Mouse (Mus musculus) forebrain, embryonic 12.5 days (tissue): ENCODE results near the gene Pip5kl1. TPM values are rescaled to one million over a fixed set of nuclear protein-coding genes. Genes with fewer than 3 reads are reported as not detected.

Experiments used
- ATAC-seq: fragments of 200-750 bp; cut with Nextera tagmentation; 2 replicates; pipeline ENCODE4 v1.8.0; 2017; ENCODE audit warnings: moderate TSS enrichment; ENCODE audit not compliant: low FRiP score
- H3K27ac ChIP-seq: fragments of 300-500 bp; sonication (generic); 2 replicates; pipeline ENCODE4 v1.5.1; 2016; ENCODE audit warnings: mild to moderate bottlenecking
- H3K27me3 ChIP-seq: fragments of 300-500 bp; sonication (generic); 2 replicates; pipeline ENCODE4 v1.6.1; 2016; ENCODE audit warnings: mild to moderate bottlenecking
- H3K36me3 ChIP-seq: fragments of 300-500 bp; sonication (generic); replicated peaks from 2 replicates; pipeline ENCODE4 v1.6.1; 2016; ENCODE audit warnings: mild to moderate bottlenecking
- H3K4me1 ChIP-seq: fragments of 300-500 bp; sonication (generic); 2 replicates; pipeline ENCODE4 v1.6.1; 2016
- H3K4me2 ChIP-seq: fragments of 300-500 bp; sonication (generic); 2 replicates; pipeline ENCODE4 v1.6.1; 2016; ENCODE audit warnings: mild to moderate bottlenecking, moderate library complexity
- H3K4me3 ChIP-seq: fragments of 300-500 bp; sonication (generic); replicated peaks from 2 replicates; pipeline ENCODE4 v1.5.1; 2016; ENCODE audit warnings: mild to moderate bottlenecking
- H3K9ac ChIP-seq: fragments of 300-500 bp; sonication (generic); 2 replicates; pipeline ENCODE4 v1.6.1; 2016; ENCODE audit warnings: mild to moderate bottlenecking
- H3K9me3 ChIP-seq: fragments of 300-500 bp; sonication (generic); 2 replicates; pipeline ENCODE4 v1.6.1; 2016
- whole genome bisulfite sequencing: fragments of 180-500 bp; shearing (Covaris S2); methylation state at CpG from one replicate; pipeline ENCODE4 v1.1.7; 2016; 5-methylcytosine and 5-hydroxymethylcytosine counted together
- polyA plus RNA-seq: library from polyadenylated mRNA; unstranded; fragments of >200 nt; fragmentation: Nextera tagmentation; extraction: Ambion mirVana; gene quantifications from 2 replicates; pipeline ENCODE4 v1.2.1, GENCODE M21; 2016

Gene Pip5kl1
- polyA plus RNA-seq, 1 experiment from 2014 or later, result 2.6 TPM

DNA sequence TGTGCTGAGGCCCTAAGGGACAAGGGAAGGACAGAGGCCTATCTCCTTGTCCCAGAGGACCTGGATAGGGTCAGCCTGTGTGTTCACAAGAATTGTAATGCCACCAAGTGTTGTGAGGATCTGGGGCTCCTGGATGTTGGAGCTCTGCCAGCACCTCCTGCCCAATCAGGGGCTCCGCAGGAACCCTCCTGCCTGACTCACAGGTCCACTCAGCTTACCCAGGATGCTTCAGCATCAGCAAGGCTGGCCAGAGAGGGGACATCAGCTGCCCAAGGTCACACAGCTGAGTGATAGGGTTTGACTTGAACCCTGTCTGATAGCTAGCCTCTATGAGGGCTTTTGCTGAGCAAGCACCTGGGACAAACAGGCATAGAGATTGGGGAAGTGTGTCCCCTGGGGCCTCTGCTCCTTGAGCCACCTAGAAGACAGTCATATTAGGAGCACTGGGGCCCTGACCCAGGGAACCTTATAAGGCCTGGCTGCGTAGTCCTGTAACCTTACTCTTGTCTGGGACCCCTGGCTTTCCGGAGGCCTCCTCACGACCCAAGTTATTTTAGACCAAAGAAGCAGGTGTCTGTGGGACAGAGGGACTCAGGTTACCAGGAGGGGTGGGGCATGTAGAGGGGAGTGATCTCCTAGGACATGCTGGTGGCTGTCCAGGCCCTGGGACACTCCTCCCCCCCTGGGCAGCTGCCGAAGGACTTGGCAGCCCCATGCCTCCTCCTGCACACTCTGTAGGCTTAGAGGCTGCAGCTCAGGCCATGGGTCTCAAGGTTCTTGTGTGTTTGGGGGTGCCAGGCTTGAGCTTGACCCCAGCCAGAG lies 51.5 kb downstream of the Pip5kl1 start:
- WGBS, result 59% methylated on average over 5 of the region's 5 CpGs
- Histone ChIP-seq H3K4me1 (peaks cover 62% of the 10 kb centered on the region), H3K9me3 (no peaks in the 10 kb centered on the region), H3K27me3 (no peaks in the 10 kb centered on the region), H3K4me2 (peak overlapping the region; percentile 57), H3K27ac (peak overlapping the region; percentile 87), H3K4me3 (peak overlapping the region; percentile 29), H3K9ac (peak overlapping the region; percentile 48), H3K36me3 (no peaks in the 10 kb centered on the region)
- ATAC-seq, result peak; percentile 15; the same call in 1 of the 2 replicates

DNA sequence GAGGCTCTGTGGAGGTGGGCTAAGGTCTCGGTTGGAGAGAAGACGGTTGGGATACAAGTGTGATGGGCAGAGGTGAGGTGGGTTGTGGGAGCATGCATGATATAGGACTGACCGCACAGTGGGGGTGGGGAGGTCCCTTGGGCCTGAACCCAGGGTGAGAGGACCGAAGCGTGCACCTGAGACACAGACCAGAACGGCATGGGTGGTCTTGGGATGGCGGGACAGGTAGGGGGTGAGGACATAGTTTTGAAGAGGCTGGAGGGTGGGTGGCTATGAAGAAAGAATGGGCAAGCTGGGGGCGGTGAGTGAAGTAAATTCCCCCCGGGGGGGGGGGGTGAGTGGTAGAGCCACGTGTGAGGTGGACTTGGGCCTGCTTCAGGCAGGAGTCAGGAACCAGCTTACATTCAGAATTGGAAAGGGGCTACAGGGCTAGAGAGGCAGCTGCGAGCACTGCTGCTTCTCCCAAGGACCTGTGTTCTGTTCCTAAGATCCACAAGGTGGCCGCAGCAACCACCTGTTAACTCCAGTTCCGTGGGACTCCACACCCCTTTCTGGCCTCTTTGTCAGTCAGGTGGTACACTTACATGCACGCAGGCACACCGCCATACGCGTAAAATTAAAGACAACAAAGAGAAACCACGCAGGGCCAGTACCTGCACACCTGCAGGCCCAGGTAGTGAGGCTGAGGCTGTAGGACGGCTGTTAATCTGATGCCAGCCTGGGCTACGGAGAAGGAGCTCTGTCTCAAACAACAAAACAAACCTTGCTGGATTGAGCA lies 52.9 kb downstream of the Pip5kl1 start:
- ATAC-seq, result no peak
- Histone ChIP-seq H3K27ac (no peak overlapping the region), H3K9me3 (no peaks in the 10 kb centered on the region), H3K4me1 (peaks cover 54% of the 10 kb centered on the region), H3K9ac (no peak overlapping the region), H3K4me3 (no peak overlapping the region), H3K36me3 (no peaks in the 10 kb centered on the region), H3K27me3 (no peaks in the 10 kb centered on the region), H3K4me2 (no peak overlapping the region)
- WGBS, result 72% methylated on average over 20 of the region's 20 CpGs

DNA sequence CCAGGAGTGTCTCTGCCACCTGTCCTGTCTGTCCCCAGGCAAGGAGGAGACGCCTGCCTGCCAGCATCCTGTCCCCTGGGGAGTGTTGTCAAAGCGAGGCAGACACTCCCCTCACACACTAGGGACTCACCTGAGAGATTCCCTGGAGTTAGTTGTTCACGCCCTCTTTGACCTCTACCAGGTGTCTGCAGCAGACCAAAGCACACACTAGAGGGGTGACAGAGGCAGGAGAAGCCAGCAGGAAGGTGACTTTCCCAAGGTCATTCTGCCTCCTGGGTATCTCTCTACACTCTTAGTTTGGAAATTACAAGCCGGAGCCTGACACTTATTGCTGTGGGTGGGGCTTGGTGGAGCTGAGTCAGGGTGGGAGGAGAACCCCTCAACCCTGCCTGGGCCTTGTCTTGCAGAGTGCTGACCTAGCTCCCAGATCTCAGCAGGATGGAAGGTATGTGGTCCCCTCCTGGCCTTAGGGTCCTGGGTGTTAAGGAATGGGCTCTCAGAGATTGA lies 53.5 kb downstream of the Pip5kl1 start:
- H3K4me2 ChIP-seq, result no peak overlapping the region
- 0 out of 2 replicates have a peak overlapping the region, but pooled peaks have one; percentile 60 for H3K27ac ChIP-seq
- H3K27me3 ChIP-seq, result no peaks in the 10 kb centered on the region
- H3K9me3 ChIP-seq, result no peaks in the 10 kb centered on the region
- peaks cover 54% of the 10 kb centered on the region for H3K4me1 ChIP-seq
- H3K36me3 ChIP-seq, result no peaks in the 10 kb centered on the region
- 70% methylated on average over 4 of the region's 4 CpGs for WGBS
- no peak overlapping the region for H3K4me3 ChIP-seq
- 0 out of 2 replicates have a peak overlapping the region, but pooled peaks have one; percentile 26 for H3K9ac ChIP-seq
- no peak for ATAC-seq

DNA sequence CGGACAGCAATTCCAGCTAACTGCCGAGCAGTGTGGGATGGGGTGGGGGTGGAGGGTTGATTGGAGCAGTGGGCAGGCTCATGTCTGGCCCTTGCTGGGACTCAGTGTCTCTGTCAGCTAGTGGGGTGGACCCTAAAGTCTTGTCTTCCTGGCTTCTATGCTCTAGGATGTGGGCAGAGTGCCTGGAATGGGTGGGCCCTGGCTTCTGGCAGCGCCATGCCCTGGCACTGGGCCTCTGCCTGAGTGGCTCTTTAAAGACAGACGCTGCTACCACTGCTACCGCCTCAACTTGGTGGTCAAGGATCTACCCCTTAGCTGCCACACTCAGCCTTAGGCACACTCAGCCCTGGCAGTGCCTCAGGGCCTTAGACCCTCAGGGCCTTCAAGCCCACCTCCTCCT lies 54.1 kb downstream of the Pip5kl1 start:
- no peaks in the 10 kb centered on the region for H3K36me3 ChIP-seq
- peak overlapping the region; percentile 29 for H3K4me2 ChIP-seq
- no peak; the same call in 1 of the 2 replicates for ATAC-seq
- H3K27ac ChIP-seq, result peak overlapping the region; percentile 60
- no peaks in the 10 kb centered on the region for H3K9me3 ChIP-seq
- 39% methylated on average over 5 of the region's 5 CpGs for WGBS
- H3K27me3 ChIP-seq, result no peaks in the 10 kb centered on the region
- peak overlapping the region; percentile 26 for H3K9ac ChIP-seq
- peaks cover 54% of the 10 kb centered on the region for H3K4me1 ChIP-seq
- no peak overlapping the region for H3K4me3 ChIP-seq

DNA sequence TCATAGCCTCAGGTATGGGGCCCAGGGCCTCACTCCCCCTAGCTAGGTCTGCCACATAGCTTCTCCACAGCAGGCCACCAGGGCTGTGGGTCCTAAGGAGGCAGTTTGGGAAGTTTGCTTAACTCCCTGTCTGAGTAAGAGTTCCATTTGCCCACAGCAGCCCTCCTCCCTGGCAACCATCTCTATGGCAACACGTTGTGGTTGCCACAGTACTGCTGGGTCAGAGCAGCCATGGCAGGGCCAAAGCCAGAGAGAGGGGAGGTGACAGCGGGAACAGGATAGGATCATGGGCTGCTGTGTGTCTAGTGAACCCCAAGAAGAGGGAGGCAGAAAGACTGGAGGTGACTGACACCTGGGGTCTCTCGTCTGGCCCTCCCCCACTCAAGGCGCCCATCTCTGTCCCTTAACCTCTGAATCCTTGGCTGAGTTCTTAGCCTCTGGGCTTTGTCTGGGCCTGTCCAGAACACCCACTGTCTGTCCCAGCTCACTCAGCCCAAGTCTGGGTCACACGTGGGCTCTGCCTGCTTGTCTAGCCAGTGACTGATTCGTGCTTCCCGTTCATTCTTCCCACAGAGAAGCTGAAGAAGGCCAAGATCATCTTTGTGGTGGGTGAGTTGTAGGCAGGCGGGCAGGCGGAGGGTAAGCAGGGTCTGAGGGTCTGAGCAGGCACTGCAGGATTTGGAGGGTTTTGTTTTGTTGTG lies 54.8 kb downstream of the Pip5kl1 start:
- peak; percentile 54 for ATAC-seq
- H3K4me3 ChIP-seq, result peak overlapping the region; percentile 5; the same call in 1 of the 2 replicates
- peak overlapping the region; percentile 60 for H3K27ac ChIP-seq
- no peaks in the 10 kb centered on the region for H3K36me3 ChIP-seq
- WGBS, result 37% methylated on average over 9 of the region's 9 CpGs
- peak overlapping the region; percentile 29 for H3K4me2 ChIP-seq
- H3K9ac ChIP-seq, result peak overlapping the region; percentile 26
- no peaks in the 10 kb centered on the region for H3K27me3 ChIP-seq
- no peaks in the 10 kb centered on the region for H3K9me3 ChIP-seq
- H3K4me1 ChIP-seq, result peaks cover 54% of the 10 kb centered on the region

DNA sequence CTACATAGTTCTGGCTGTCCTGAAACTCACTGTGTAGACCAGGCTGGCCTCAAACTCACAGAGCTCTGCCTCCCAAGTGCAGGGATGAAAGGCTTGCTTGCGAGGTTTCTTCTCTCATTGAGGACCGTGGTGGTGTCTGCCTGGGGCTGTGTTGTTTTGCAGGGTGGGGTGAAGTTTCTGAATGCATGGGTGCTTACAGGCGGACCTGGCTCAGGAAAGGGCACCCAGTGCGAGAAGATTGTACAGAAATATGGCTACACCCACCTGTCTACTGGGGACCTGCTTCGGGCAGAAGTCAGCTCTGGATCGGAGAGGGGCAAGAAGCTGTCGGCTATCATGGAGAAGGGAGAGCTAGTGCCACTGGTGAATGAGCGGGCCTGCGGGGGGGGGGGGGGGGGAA lies 55.4 kb downstream of the Pip5kl1 start:
- Histone ChIP-seq H3K36me3 (no peaks in the 10 kb centered on the region), H3K4me3 (no peak overlapping the region), H3K27me3 (no peaks in the 10 kb centered on the region), H3K9ac (0 out of 2 replicates have a peak overlapping the region, but pooled peaks have one; percentile 26), H3K4me1 (peaks cover 50% of the 10 kb centered on the region), H3K27ac (no peak overlapping the region), H3K9me3 (no peaks in the 10 kb centered on the region), H3K4me2 (no peak overlapping the region; the same call in 1 of the 2 replicates)
- no peak for ATAC-seq
- WGBS, result 75% methylated on average over 7 of the region's 9 CpGs

DNA sequence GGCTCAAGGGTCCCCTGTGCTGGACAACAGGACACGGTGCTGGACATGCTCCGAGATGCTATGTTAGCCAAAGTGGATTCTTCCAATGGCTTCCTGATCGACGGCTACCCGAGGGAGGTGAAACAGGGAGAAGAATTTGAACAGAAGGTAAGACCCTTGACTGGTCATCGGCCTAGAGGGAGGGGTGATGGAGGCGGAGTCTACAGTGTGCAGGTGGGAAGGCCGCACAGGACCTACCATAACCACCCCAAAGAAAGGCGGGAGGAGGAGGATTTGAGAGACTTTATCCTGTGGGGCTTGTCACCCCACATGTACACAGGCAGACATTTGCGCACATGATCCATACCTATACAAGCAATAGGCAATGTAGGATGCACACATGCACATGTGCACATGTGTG lies 56.4 kb downstream of the Pip5kl1 start:
- H3K27ac ChIP-seq, result no peak overlapping the region
- H3K36me3 ChIP-seq, result no peaks in the 10 kb centered on the region
- H3K9me3 ChIP-seq, result no peaks in the 10 kb centered on the region
- WGBS, result 90% methylated on average over 10 of the region's 10 CpGs
- no peak overlapping the region for H3K4me3 ChIP-seq
- peaks cover 41% of the 10 kb centered on the region for H3K4me1 ChIP-seq
- H3K4me2 ChIP-seq, result no peak overlapping the region
- no peak overlapping the region for H3K9ac ChIP-seq
- ATAC-seq, result no peak
- no peaks in the 10 kb centered on the region for H3K27me3 ChIP-seq

DNA sequence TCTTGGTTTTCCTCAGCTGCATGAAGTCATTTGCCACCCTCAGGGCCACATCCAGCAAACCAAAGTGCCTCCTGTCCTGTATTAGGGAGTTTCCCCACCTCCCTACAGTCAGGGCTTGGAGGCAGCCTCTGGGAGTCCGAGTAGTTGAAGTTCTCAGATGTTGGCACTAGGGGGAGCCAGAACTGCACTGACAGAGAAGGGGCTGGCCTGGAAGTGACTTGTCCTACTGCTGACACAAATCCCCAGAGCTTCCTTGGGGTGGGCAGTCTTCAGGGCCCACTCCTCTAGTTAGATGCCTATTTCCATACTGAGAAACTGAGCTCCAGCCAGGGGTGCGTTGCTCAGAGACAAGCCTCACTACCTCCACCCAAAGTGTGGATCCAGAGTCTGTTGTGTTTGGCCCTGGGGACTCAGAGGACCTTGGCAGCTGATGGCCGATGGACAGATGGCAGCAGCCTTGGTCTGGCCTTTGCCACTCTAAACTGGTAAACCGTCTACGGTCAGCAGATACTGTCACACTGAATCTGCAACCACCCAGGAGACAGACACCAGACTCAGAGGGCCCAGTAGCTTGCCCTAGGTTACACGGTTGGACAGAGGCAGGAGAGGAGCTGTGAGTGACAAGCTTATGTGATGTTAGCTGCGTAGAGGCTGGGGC lies 57.3 kb downstream of the Pip5kl1 start:
- Histone ChIP-seq H3K36me3 (no peaks in the 10 kb centered on the region), H3K4me1 (peaks cover 33% of the 10 kb centered on the region), H3K9me3 (no peaks in the 10 kb centered on the region), H3K9ac (no peak overlapping the region), H3K27me3 (no peaks in the 10 kb centered on the region), H3K27ac (no peak overlapping the region), H3K4me2 (no peak overlapping the region), H3K4me3 (no peak overlapping the region)
- ATAC-seq, result no peak
- WGBS, result 62% methylated on average over 7 of the region's 7 CpGs

Other genes starting within 250 kb of the Pip5kl1 start
- 59.1 and 67.5 TPM in 2 replicates for gene Ciz1, start 222.5 kb upstream of the Pip5kl1 start, polyA plus RNA-seq
- gene Dnm1, start 221.5 kb upstream of the Pip5kl1 start, polyA plus RNA-seq, result 18.6 and 19.4 TPM in 2 replicates
- gene 1110008P14Rik, start 192.9 kb upstream of the Pip5kl1 start, polyA plus RNA-seq, result 51.0 and 51.4 TPM in 2 replicates
- gene Lcn2, start 186.5 kb upstream of the Pip5kl1 start, polyA plus RNA-seq, result 0.45 and 0.50 TPM in 2 replicates
- gene Ptges2, start 178.9 kb upstream of the Pip5kl1 start, polyA plus RNA-seq, result 29.6 and 29.9 TPM in 2 replicates
- gene Naif1, start 124.3 kb upstream of the Pip5kl1 start, polyA plus RNA-seq, result 6.1 and 6.2 TPM in 2 replicates
- 38.8 and 39.9 TPM in 2 replicates for gene Slc25a25, start 123.4 kb upstream of the Pip5kl1 start, polyA plus RNA-seq
- 8.7 and 9.6 TPM in 2 replicates for gene Fam102a, start 39.5 kb upstream of the Pip5kl1 start, polyA plus RNA-seq
- gene Dpm2, start 3.9 kb upstream of the Pip5kl1 start, polyA plus RNA-seq, result 106 and 110 TPM in 2 replicates
- 0.19 TPM in 1 of 2 replicates, not detected in the other for gene 9430097D07Rik, start 887 bp downstream of the Pip5kl1 start, polyA plus RNA-seq
- gene St6galnac4, start 12.3 kb downstream of the Pip5kl1 start, polyA plus RNA-seq, result 15.1 and 17.0 TPM in 2 replicates
- gene St6galnac6, start 24.9 kb downstream of the Pip5kl1 start, polyA plus RNA-seq, result 11.6 and 11.7 TPM in 2 replicates
- 27.0 and 32.1 TPM in 2 replicates for gene Ak1, start 47.0 kb downstream of the Pip5kl1 start, polyA plus RNA-seq
- gene Eng, start 71.8 kb downstream of the Pip5kl1 start, polyA plus RNA-seq, result 21.0 and 21.4 TPM in 2 replicates
- 16.4 and 19.6 TPM in 2 replicates for gene Fpgs, start 129.3 kb downstream of the Pip5kl1 start, polyA plus RNA-seq
- 105 and 110 TPM in 2 replicates for gene Cdk9, start 138.3 kb downstream of the Pip5kl1 start, polyA plus RNA-seq
- 30.1 and 35.1 TPM in 2 replicates for gene Sh2d3c, start 146.3 kb downstream of the Pip5kl1 start, polyA plus RNA-seq
- gene 6330409D20Rik, start 166.2 kb downstream of the Pip5kl1 start, polyA plus RNA-seq, result 1.9 and 2.1 TPM in 2 replicates
- 53.3 and 57.0 TPM in 2 replicates for gene Tor2a, start 182.4 kb downstream of the Pip5kl1 start, polyA plus RNA-seq
- 0.46 and 0.67 TPM in 2 replicates for gene Ttc16, start 200.8 kb downstream of the Pip5kl1 start, polyA plus RNA-seq
- 3.9 and 5.3 TPM in 2 replicates for gene Ptrh1, start 201.0 kb downstream of the Pip5kl1 start, polyA plus RNA-seq
- gene Cfap157, start 209.6 kb downstream of the Pip5kl1 start, polyA plus RNA-seq, result 0.15 and 0.45 TPM in 2 replicates